Comparison of ENCODE assay signal across 11 mouse cellular contexts in genomic region chr3:61409683-61410082, GRCm38 (mm10). TPM values are rescaled to one million over a fixed set of nuclear protein-coding genes. Genes with fewer than 3 reads are reported as not detected.
DNase-seq lines count a peak whose midpoint lies in the region; ATAC-seq and TF ChIP-seq lines count a peak whose summit lies in the region.
"Had no signal": no experiment of that assay in that cellular context is flagged by ENCODE, and none has a peak within 500 bp of the region (broad histone marks: within the 10 kb centered on the region; RNA-seq: fewer than 3 reads in every experiment).

No protein-coding gene starts in this region.

- no peaks in the 10 kb centered on the region for H3K36me3 ChIP-seq in heart, embryonic 14.5 days (ENCODE audit: control insufficient read depth, insufficient read depth, low read length)
- H3K36me3 ChIP-seq in lung, postnatal 0 days (ENCODE audit: insufficient read depth, low read length), result no peaks in the 10 kb centered on the region
- H3K36me3 ChIP-seq in forebrain, embryonic 15.5 days, result no peaks in the 10 kb centered on the region
- H3K36me3 ChIP-seq: embryonic facial prominence, embryonic 12.5 days had no signal

- peak overlapping the region; percentile 29 to 54; a peak in 3 of 4 replicates for H3K27ac ChIP-seq in heart, embryonic 14.5 days (replicated peaks in 1 of 2; ENCODE audit: control insufficient read depth in 1 of 2, insufficient read depth in 1 of 2, low read depth in 2 of 2, low read length in 2 of 2)
- H3K27ac ChIP-seq in lung, postnatal 0 days (ENCODE audit: low read length), result no peak overlapping the region
- H3K27ac ChIP-seq in layer of hippocampus, adult 2 months, result no peak overlapping the region
- H3K27ac ChIP-seq in forebrain, embryonic 15.5 days (replicated peaks), result no peak overlapping the region
- H3K27ac ChIP-seq: embryonic facial prominence, embryonic 12.5 days had no signal

- H3K9me3 ChIP-seq in heart, embryonic 14.5 days (ENCODE audit: control insufficient read depth, low read length), result no peaks in the 10 kb centered on the region
- H3K9me3 ChIP-seq in lung, postnatal 0 days (ENCODE audit: low read length), result no peaks in the 10 kb centered on the region
- H3K9me3 ChIP-seq in forebrain, embryonic 15.5 days, result no peaks in the 10 kb centered on the region
- H3K9me3 ChIP-seq: embryonic facial prominence, embryonic 12.5 days had no signal

- TF ChIP-seq CTCF in lung, postnatal 0 days (IDR thresholded peaks at IDR 0.05), result no peak
- TF ChIP-seq CTCF in layer of hippocampus, adult 2 months (conservative IDR thresholded peaks at IDR 0.05), result no peak

- peak; percentile 34; the same call in 1 of the 2 replicates for TF ChIP-seq EP300 in lung, postnatal 0 days (IDR thresholded peaks at IDR 0.05)

- DNase-seq in kidney, postnatal 10 days, result peak; percentile 6
- DNase-seq in kidney, adult 18-20 months, result no peak
- DNase-seq in lung, postnatal 0 days (ENCODE audit: low spot score), result peak; percentile 49
- peak; percentile 9 for DNase-seq in thymus, postnatal 0 days (ENCODE audit: low spot score)
- DNase-seq in layer of hippocampus, adult 2 months (ENCODE audit: low spot score in 2 of 2), result no peak
- no peak for DNase-seq in frontal cortex, postnatal 25 days (ENCODE audit: low spot score in 2 of 2)
- DNase-seq: left cerebral cortex, postnatal 4 days; right cerebral cortex, postnatal 4 days had no signal

- ATAC-seq in heart, embryonic 14.5 days (ENCODE audit: insufficient number of reproducible peaks, insufficient read depth, low FRiP score, low read depth), result no peak
- ATAC-seq in lung, postnatal 0 days, result peak; percentile 67
- no peak for ATAC-seq in forebrain, embryonic 15.5 days (replicated peaks)

- no peaks in the 10 kb centered on the region for H3K4me1 ChIP-seq in heart, embryonic 14.5 days (ENCODE audit: control insufficient read depth in 2 of 2, insufficient read depth in 2 of 2, low read length in 2 of 2)
- H3K4me1 ChIP-seq in lung, postnatal 0 days (ENCODE audit: insufficient read depth, low read depth, low read length), result no peaks in the 10 kb centered on the region
- H3K4me1 ChIP-seq in forebrain, embryonic 15.5 days, result no peaks in the 10 kb centered on the region
- H3K4me1 ChIP-seq: embryonic facial prominence, embryonic 12.5 days had no signal

- no peak overlapping the region for H3K9ac ChIP-seq in heart, embryonic 14.5 days (ENCODE audit: low read length)
- no peak overlapping the region for H3K9ac ChIP-seq in lung, postnatal 0 days (replicated peaks; ENCODE audit: low read depth)
- H3K9ac ChIP-seq in forebrain, embryonic 15.5 days (replicated peaks), result no peak overlapping the region
- H3K9ac ChIP-seq: embryonic facial prominence, embryonic 12.5 days had no signal

- no peak overlapping the region for H3K4me3 ChIP-seq in heart, embryonic 14.5 days (ENCODE audit: control insufficient read depth in 1 of 2, insufficient read depth in 1 of 2, low read depth in 1 of 2, low read length in 2 of 2)
- no peak overlapping the region for H3K4me3 ChIP-seq in lung, postnatal 0 days (ENCODE audit: low read depth, low read length)
- no peak overlapping the region for H3K4me3 ChIP-seq in layer of hippocampus, adult 2 months
- no peak overlapping the region for H3K4me3 ChIP-seq in forebrain, embryonic 15.5 days
- H3K4me3 ChIP-seq: embryonic facial prominence, embryonic 12.5 days had no signal

- H3K4me2 ChIP-seq in heart, embryonic 14.5 days (ENCODE audit: low read length), result no peak overlapping the region
- no peak overlapping the region for H3K4me2 ChIP-seq in lung, postnatal 0 days (replicated peaks; ENCODE audit: low read depth, low read length)
- H3K4me2 ChIP-seq in forebrain, embryonic 15.5 days (replicated peaks), result no peak overlapping the region
- H3K4me2 ChIP-seq: embryonic facial prominence, embryonic 12.5 days had no signal

- 26% methylated on average over 6 of the region's 6 CpGs for WGBS in heart, embryonic 14.5 days
- WGBS in lung, postnatal 0 days, result 61% methylated on average over 6 of the region's 6 CpGs
- 84% methylated on average over 6 of the region's 6 CpGs for WGBS in forebrain, embryonic 15.5 days

- H3K27me3 ChIP-seq in heart, embryonic 14.5 days (ENCODE audit: control insufficient read depth, insufficient read depth, low read length), result no peaks in the 10 kb centered on the region
- H3K27me3 ChIP-seq in lung, postnatal 0 days (replicated peaks; ENCODE audit: insufficient read depth, low read length), result no peaks in the 10 kb centered on the region
- no peaks in the 10 kb centered on the region for H3K27me3 ChIP-seq in forebrain, embryonic 15.5 days
- H3K27me3 ChIP-seq: embryonic facial prominence, embryonic 12.5 days had no signal

RNA-seq across cellular contexts. Expression of gene B430305J03Rik, which starts 43.9 kb away (rescaled TPM):
- polyA plus RNA-seq in heart, embryonic 14.5 days (2014; fragmentation: Nextera tagmentation; extraction: Ambion mirVana), result not detected in 2 replicates
- polyA plus RNA-seq in lung, postnatal 0 days (2015; fragmentation: Nextera tagmentation; extraction: Ambion mirVana), result not detected in 2 replicates
- not detected in 2 replicates for polyA plus RNA-seq in thymus, postnatal 0 days (2015; fragmentation: Nextera tagmentation; extraction: Ambion mirVana)
- total RNA-seq in layer of hippocampus, adult 2 months (2021), result 1 to 10 TPM; 2.6 to 3.2 TPM
- polyA plus RNA-seq in forebrain, embryonic 15.5 days (2015; fragmentation: Nextera tagmentation; extraction: Ambion mirVana), result not detected in 2 replicates
- polyA plus RNA-seq: embryonic facial prominence, embryonic 12.5 days had no signal

RNA-seq across cellular contexts. Expression of gene Rap2b, which starts 48.2 kb away (rescaled TPM):
- 7.5 and 7.8 TPM in 2 replicates for polyA plus RNA-seq in heart, embryonic 14.5 days (2014; fragmentation: Nextera tagmentation; extraction: Ambion mirVana)
- polyA plus RNA-seq in lung, postnatal 0 days (2015; fragmentation: Nextera tagmentation; extraction: Ambion mirVana), result 6.8 and 7.0 TPM in 2 replicates
- polyA plus RNA-seq in thymus, postnatal 0 days (2015; fragmentation: Nextera tagmentation; extraction: Ambion mirVana), result 13.3 and 14.5 TPM in 2 replicates
- total RNA-seq in layer of hippocampus, adult 2 months (2021), result 10 to 100 TPM; 42.4 to 47.8 TPM
- 15.2 and 17.4 TPM in 2 replicates for polyA plus RNA-seq in forebrain, embryonic 15.5 days (2015; fragmentation: Nextera tagmentation; extraction: Ambion mirVana)

Comparison
In these comparisons a context has a peak if more than half of its experiments do, and no peak if none do; other contexts are left out.
1. DNase-seq: peak in kidney, postnatal 10 days (single experiment), lung, postnatal 0 days (single experiment) and thymus, postnatal 0 days (single experiment); none in kidney, adult 18-20 months (single experiment), layer of hippocampus, adult 2 months (0 of 2) and frontal cortex, postnatal 25 days (0 of 2).
2. H3K27ac ChIP-seq: peak in heart, embryonic 14.5 days (2 of 2); none in lung, postnatal 0 days (single experiment), layer of hippocampus, adult 2 months (single experiment) and forebrain, embryonic 15.5 days (single experiment).